ENCODE assay signal across 13 mouse cellular contexts in the genomic region with DNA sequence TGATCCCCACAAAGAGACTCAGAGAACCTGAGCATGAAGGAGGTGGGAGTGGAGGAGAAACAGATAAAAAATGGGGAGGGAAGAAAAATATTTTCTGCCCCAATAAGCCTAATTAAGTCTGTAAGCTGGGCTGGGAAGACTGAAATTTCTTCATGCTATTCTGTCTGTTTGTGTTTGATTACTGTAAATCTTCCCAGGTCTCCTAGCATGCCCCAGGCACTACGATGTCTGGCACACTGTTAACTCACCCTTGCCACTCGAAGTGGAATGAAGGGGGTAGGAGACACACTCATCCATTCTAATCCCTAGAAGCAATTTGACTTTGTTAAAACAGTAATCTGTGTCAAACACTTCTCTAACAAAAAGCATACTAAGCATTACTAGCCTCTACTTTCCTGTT. TPM values are rescaled to one million over a fixed set of nuclear protein-coding genes. Genes with fewer than 3 reads are reported as not detected.
A peak's percentile ranks its signal among the peaks of the same experiment; 100 is the strongest.
DNase-seq lines count a peak whose midpoint lies in the region; ATAC-seq and TF ChIP-seq lines count a peak whose summit lies in the region.
"Had no signal": no experiment of that assay in that cellular context is flagged by ENCODE, and none has a peak within 500 bp of the region (broad histone marks: within the 10 kb centered on the region; RNA-seq: fewer than 3 reads in every experiment).

No protein-coding gene starts in this region.

- H3K9ac ChIP-seq in heart, adult 2 months (ENCODE audit: low read depth, low read length): no peak overlapping the region
- H3K9ac ChIP-seq in forebrain, embryonic 15.5 days (replicated peaks): peak overlapping the region; percentile 49; the same call in 1 of the 2 replicates
- peak overlapping the region; percentile 71; the same call in 1 of the 2 replicates for H3K9ac ChIP-seq in midbrain, embryonic 14.5 days (replicated peaks; ENCODE audit: low read length)
- no peak overlapping the region for H3K9ac ChIP-seq in liver, embryonic 12.5 days
- H3K9ac ChIP-seq: lung, embryonic 14.5 days had no signal

- peak; percentile 40 for DNase-seq in heart, adult 11 months
- DNase-seq in heart, adult 2 months: no peak
- peak; percentile 89 for DNase-seq in Muller cell, postnatal 12 days (ENCODE audit: inconsistent ontology term)
- peak; percentile 50 for DNase-seq in midbrain, embryonic 14.5 days
- no peak for DNase-seq in gastrocnemius, postnatal 4 days (ENCODE audit: low spot score in 2 of 2)
- no peak for DNase-seq in adrenal gland, postnatal 10 days
- DNase-seq: cerebellum, adult 18-20 months; heart, postnatal 10 days; kidney, postnatal 14 days; lung, embryonic 14.5 days had no signal

- no peak for ATAC-seq in forebrain, embryonic 15.5 days (replicated peaks)
- ATAC-seq in midbrain, embryonic 14.5 days (ENCODE audit: low FRiP score, low TSS enrichment): no peak
- no peak for ATAC-seq in liver, embryonic 12.5 days

- intact Hi-C loops in heart, adult 2 months (cut with DNase I): no loop called here

- no peaks in the 10 kb centered on the region for H3K9me3 ChIP-seq in forebrain, embryonic 15.5 days
- H3K9me3 ChIP-seq in midbrain, embryonic 14.5 days (ENCODE audit: control insufficient read depth, low read length): no peaks in the 10 kb centered on the region
- no peaks in the 10 kb centered on the region for H3K9me3 ChIP-seq in liver, embryonic 12.5 days (replicated peaks)

- H3K4me2 ChIP-seq in forebrain, embryonic 15.5 days (replicated peaks): 0 out of 2 replicates have a peak overlapping the region, but pooled peaks have one; percentile 38
- H3K4me2 ChIP-seq in midbrain, embryonic 14.5 days (ENCODE audit: low read length): peak overlapping the region; percentile 67
- no peak overlapping the region for H3K4me2 ChIP-seq in liver, embryonic 12.5 days
- H3K4me2 ChIP-seq: lung, embryonic 14.5 days had no signal

- no peak for TF ChIP-seq EP300 in heart, adult 2 months (IDR thresholded peaks at IDR 0.05; ENCODE audit: insufficient read depth, low read depth, low read length)

- WGBS in heart, adult 2 months: 32% methylated on average over 2 of the region's 2 CpGs
- WGBS in forebrain, embryonic 15.5 days: 0% methylated on average over 2 of the region's 2 CpGs
- 19% methylated on average over 2 of the region's 2 CpGs for WGBS in midbrain, embryonic 14.5 days
- WGBS in liver, embryonic 12.5 days (ENCODE audit: insufficient replicate concordance): 61% methylated on average over 2 of the region's 2 CpGs

- peaks cover 26% of the 10 kb centered on the region for H3K4me1 ChIP-seq in heart, adult 2 months (ENCODE audit: control insufficient read depth, insufficient read depth, low read length)
- H3K4me1 ChIP-seq in forebrain, embryonic 15.5 days: peaks cover 32% of the 10 kb centered on the region
- H3K4me1 ChIP-seq in midbrain, embryonic 14.5 days (ENCODE audit: control insufficient read depth, insufficient read depth, low read length): peaks cover 32% of the 10 kb centered on the region
- no peaks in the 10 kb centered on the region for H3K4me1 ChIP-seq in liver, embryonic 12.5 days

- no peak overlapping the region for H3K27ac ChIP-seq in heart, adult 2 months
- peak overlapping the region; percentile 84 for H3K27ac ChIP-seq in forebrain, embryonic 15.5 days (replicated peaks)
- H3K27ac ChIP-seq in midbrain, embryonic 14.5 days (replicated peaks; ENCODE audit: low read depth, low read length): peak overlapping the region; percentile 88
- no peak overlapping the region for H3K27ac ChIP-seq in liver, embryonic 12.5 days

- peaks cover 36% of the 10 kb centered on the region for H3K36me3 ChIP-seq in heart, adult 2 months (ENCODE audit: control insufficient read depth, insufficient read depth, low read length)
- H3K36me3 ChIP-seq in forebrain, embryonic 15.5 days: no peaks in the 10 kb centered on the region
- no peaks in the 10 kb centered on the region for H3K36me3 ChIP-seq in midbrain, embryonic 14.5 days (ENCODE audit: control insufficient read depth, insufficient read depth, low read length)
- H3K36me3 ChIP-seq in liver, embryonic 12.5 days: no peaks in the 10 kb centered on the region

- H3K27me3 ChIP-seq in heart, adult 2 months (ENCODE audit: control insufficient read depth, insufficient read depth, low read length): no peaks in the 10 kb centered on the region
- no peaks in the 10 kb centered on the region for H3K27me3 ChIP-seq in forebrain, embryonic 15.5 days
- no peaks in the 10 kb centered on the region for H3K27me3 ChIP-seq in midbrain, embryonic 14.5 days (ENCODE audit: control insufficient read depth, insufficient read depth, low read length)
- no peaks in the 10 kb centered on the region; the same call in 1 of the 2 replicates for H3K27me3 ChIP-seq in liver, embryonic 12.5 days (replicated peaks)

- TF ChIP-seq CTCF in heart, adult 2 months (IDR thresholded peaks at IDR 0.05): no peak

- TF ChIP-seq POLR2A in heart, adult 2 months (IDR thresholded peaks at IDR 0.05; ENCODE audit: insufficient read depth, low read depth, low read length): no peak

- no peak overlapping the region for H3K4me3 ChIP-seq in heart, adult 2 months
- H3K4me3 ChIP-seq in forebrain, embryonic 15.5 days: peak overlapping the region; percentile 45; the same call in 1 of the 2 replicates
- peak overlapping the region; percentile 51; the same call in 1 of the 2 replicates for H3K4me3 ChIP-seq in midbrain, embryonic 14.5 days (replicated peaks; ENCODE audit: low read depth, low read length)
- H3K4me3 ChIP-seq in liver, embryonic 12.5 days: no peak overlapping the region

- peaks cover 11% of the 10 kb centered on the region for H3K79me2 ChIP-seq in heart, adult 2 months (replicated peaks; ENCODE audit: control insufficient read depth, insufficient read depth, low read length)

RNA-seq across cellular contexts. Expression of gene Arhgef12, which starts 35.3 kb away (rescaled TPM):
- 100 to 1,000 TPM; 136 to 150 TPM for total RNA-seq in heart, adult 2 months (2021)
- 34.8 and 66.4 TPM in 2 replicates for polyA plus RNA-seq in heart, adult 2 months (2012; rRNA removed)
- polyA plus RNA-seq in forebrain, embryonic 15.5 days (2015; fragmentation: Nextera tagmentation; extraction: Ambion mirVana): 19.3 and 20.0 TPM in 2 replicates
- 34.8 and 38.6 TPM in 2 replicates for polyA plus RNA-seq in midbrain, embryonic 14.5 days (2014; fragmentation: Nextera tagmentation; extraction: Ambion mirVana)
- polyA plus RNA-seq in liver, embryonic 12.5 days (2016; fragmentation: Nextera tagmentation; extraction: Ambion mirVana): 8.4 and 9.3 TPM in 2 replicates
- total RNA-seq in gastrocnemius, postnatal 4 days (2021): 10 to 100 TPM; 55.7 to 56.3 TPM
- total RNA-seq in adrenal gland, postnatal 10 days (2021): 100 to 1,000 TPM; 104 to 112 TPM

RNA-seq across cellular contexts. Expression of gene Tmem136, which starts 44.6 kb away (rescaled TPM):
- total RNA-seq in heart, adult 2 months (2021): 1 to 10 TPM; 5.7 to 7.1 TPM
- 7.4 and 10.2 TPM in 2 replicates for polyA plus RNA-seq in heart, adult 2 months (2012; rRNA removed)
- 7.5 and 9.3 TPM in 2 replicates for polyA plus RNA-seq in forebrain, embryonic 15.5 days (2015; fragmentation: Nextera tagmentation; extraction: Ambion mirVana)
- polyA plus RNA-seq in midbrain, embryonic 14.5 days (2014; fragmentation: Nextera tagmentation; extraction: Ambion mirVana): 9.8 and 11.6 TPM in 2 replicates
- polyA plus RNA-seq in liver, embryonic 12.5 days (2016; fragmentation: Nextera tagmentation; extraction: Ambion mirVana): 1.0 and 1.2 TPM in 2 replicates
- 1 to 10 TPM; 1.8 to 1.9 TPM for total RNA-seq in gastrocnemius, postnatal 4 days (2021)
- total RNA-seq in adrenal gland, postnatal 10 days (2021): 1 to 10 TPM; 3.9 to 4.1 TPM
- total RNA-seq: megakaryocyte progenitor cell, adult 5-6 weeks had no signal

Comparison
In these comparisons a context has a peak if more than half of its experiments do, and no peak if none do; other contexts are left out.
1. DNase-seq: peak in heart, adult 11 months (single experiment), Muller cell, postnatal 12 days (single experiment) and midbrain, embryonic 14.5 days (single experiment); none in heart, adult 2 months (0 of 2), gastrocnemius, postnatal 4 days (0 of 2) and adrenal gland, postnatal 10 days (single experiment).
2. H3K27ac ChIP-seq: peak in forebrain, embryonic 15.5 days (single experiment) and midbrain, embryonic 14.5 days (single experiment); none in heart, adult 2 months (single experiment) and liver, embryonic 12.5 days (single experiment).
3. H3K4me3 ChIP-seq: peak in forebrain, embryonic 15.5 days (single experiment) and midbrain, embryonic 14.5 days (single experiment); none in heart, adult 2 months (single experiment) and liver, embryonic 12.5 days (single experiment).
4. H3K9ac ChIP-seq: peak in forebrain, embryonic 15.5 days (single experiment) and midbrain, embryonic 14.5 days (single experiment); none in heart, adult 2 months (single experiment) and liver, embryonic 12.5 days (single experiment).